In the genomic region with DNA sequence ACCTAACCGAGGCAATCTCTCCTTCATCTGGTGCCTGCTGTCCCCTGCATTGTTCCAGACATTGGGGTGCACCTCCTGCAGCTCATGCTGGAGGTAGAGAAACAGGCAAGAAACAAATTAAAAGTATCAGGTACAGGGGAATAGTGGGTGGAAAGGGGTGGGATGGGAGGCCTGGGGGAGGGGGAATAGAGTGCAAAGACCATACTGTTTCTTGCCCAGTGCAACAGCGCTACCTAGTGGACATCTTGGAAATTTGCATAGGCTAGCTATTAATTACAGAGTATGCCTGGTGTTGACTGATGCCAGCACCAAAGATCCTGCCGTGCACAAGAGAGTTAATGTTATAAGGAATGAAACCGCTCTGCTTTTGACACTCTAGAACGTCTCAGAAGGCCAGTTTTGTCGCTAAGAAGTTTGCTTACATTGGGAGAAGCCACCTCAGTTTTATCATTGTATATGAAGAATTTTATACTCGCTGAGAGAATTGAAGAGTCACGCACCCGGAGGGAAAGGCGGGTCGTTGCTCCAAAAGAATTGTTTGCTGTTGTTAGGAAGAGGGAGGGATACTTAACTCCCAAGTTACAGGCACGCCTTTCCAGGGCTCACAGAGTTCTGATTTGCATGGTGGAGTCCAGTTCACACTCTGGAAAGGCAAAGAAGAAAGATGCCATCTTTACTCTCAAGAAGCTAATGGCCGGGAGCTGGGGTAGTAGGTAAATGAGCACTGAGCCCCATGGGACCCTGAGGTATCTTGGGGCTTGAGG, we compare ENCODE assay signal across 9 mouse cellular contexts. TPM values are rescaled to one million over a fixed set of nuclear protein-coding genes. Genes with fewer than 3 reads are reported as not detected.
DNase-seq lines count a peak whose midpoint lies in the region; ATAC-seq and TF ChIP-seq lines count a peak whose summit lies in the region.
"Had no signal": no experiment of that assay in that cellular context is flagged by ENCODE, and none has a peak within 500 bp of the region (broad histone marks: within the 10 kb centered on the region; RNA-seq: fewer than 3 reads in every experiment).

No protein-coding gene starts in this region.

- peak; percentile 70 for TF ChIP-seq CTCF in ES-Bruce4 (IDR thresholded peaks at IDR 0.05; ENCODE audit: low read depth, low read length)

- WGBS in heart, embryonic 10.5 days: 29% methylated on average over 13 of the region's 13 CpGs
- WGBS in hindbrain, embryonic 13.5 days: 29% methylated on average over 13 of the region's 13 CpGs
- 27% methylated on average over 13 of the region's 13 CpGs for WGBS in stomach, embryonic 14.5 days

- no peaks in the 10 kb centered on the region for H3K9me3 ChIP-seq in heart, embryonic 10.5 days
- H3K9me3 ChIP-seq in ES-Bruce4 (replicated peaks; ENCODE audit: control insufficient read depth, insufficient read depth, low read length, poor library complexity, severe bottlenecking): no peaks in the 10 kb centered on the region
- H3K9me3 ChIP-seq in hindbrain, embryonic 13.5 days: no peaks in the 10 kb centered on the region
- H3K9me3 ChIP-seq in stomach, embryonic 14.5 days (ENCODE audit: control insufficient read depth, low read depth, low read length): no peaks in the 10 kb centered on the region
- H3K9me3 ChIP-seq: megakaryocyte, embryonic 14.5 days had no signal

- no peak for TF ChIP-seq POLR2A in ES-Bruce4 (IDR thresholded peaks at IDR 0.05; ENCODE audit: insufficient read depth, low read length)

- ATAC-seq in hindbrain, embryonic 13.5 days (ENCODE audit: low FRiP score): peak; percentile 71; the same call in 1 of the 2 replicates
- peak; percentile 14; the same call in 1 of the 2 replicates for ATAC-seq in stomach, embryonic 14.5 days (ENCODE audit: insufficient number of reproducible peaks, insufficient read depth, low FRiP score, low read depth)

- no peaks in the 10 kb centered on the region for H3K27me3 ChIP-seq in heart, embryonic 10.5 days (ENCODE audit: insufficient read depth, poor library complexity, severe bottlenecking)
- H3K27me3 ChIP-seq in ES-Bruce4 (ENCODE audit: control insufficient read depth, insufficient read depth, low read length, poor library complexity, severe bottlenecking): no peaks in the 10 kb centered on the region
- no peaks in the 10 kb centered on the region for H3K27me3 ChIP-seq in hindbrain, embryonic 13.5 days
- H3K27me3 ChIP-seq in stomach, embryonic 14.5 days (ENCODE audit: control insufficient read depth, insufficient read depth, low read length): no peaks in the 10 kb centered on the region
- H3K27me3 ChIP-seq: megakaryocyte, embryonic 14.5 days had no signal

- TF ChIP-seq EP300 in ES-Bruce4 (IDR thresholded peaks at IDR 0.05; ENCODE audit: insufficient read depth, low read depth, low read length): no peak

- no peak overlapping the region; the same call in 1 of the 2 replicates for H3K4me2 ChIP-seq in hindbrain, embryonic 13.5 days
- H3K4me2 ChIP-seq in stomach, embryonic 14.5 days (replicated peaks; ENCODE audit: low read depth, low read length): no peak overlapping the region; the same call in 1 of the 2 replicates

- DNase-seq in heart, adult 8-10 months (ENCODE audit: low spot score): peak; percentile 31
- DNase-seq in heart, embryonic 10.5 days (ENCODE audit: low spot score): no peak
- peak; percentile 85 for DNase-seq in embryo, embryonic 10.5 days (ENCODE audit: low spot score)
- peak; percentile 63 for DNase-seq in lung, postnatal 10 days
- DNase-seq in left cerebral cortex, adult 8-10 months (ENCODE audit: low spot score in 2 of 2): no peak

- H3K4me3 ChIP-seq in heart, embryonic 10.5 days: no peak overlapping the region
- H3K4me3 ChIP-seq in ES-Bruce4 (ENCODE audit: low read depth, low read length): no peak overlapping the region
- no peak overlapping the region for H3K4me3 ChIP-seq in hindbrain, embryonic 13.5 days
- H3K4me3 ChIP-seq in stomach, embryonic 14.5 days (ENCODE audit: low read depth, low read length): no peak overlapping the region
- H3K4me3 ChIP-seq: megakaryocyte, embryonic 14.5 days had no signal

- H3K9ac ChIP-seq in ES-Bruce4 (ENCODE audit: low read depth, poor library complexity, severe bottlenecking): peak overlapping the region; percentile 10; the same call in 1 of the 2 replicates
- peak overlapping the region; percentile 31 for H3K9ac ChIP-seq in hindbrain, embryonic 13.5 days
- H3K9ac ChIP-seq in stomach, embryonic 14.5 days (replicated peaks; ENCODE audit: low read depth, low read length): no peak overlapping the region

- H3K27ac ChIP-seq in heart, embryonic 10.5 days: no peak overlapping the region
- H3K27ac ChIP-seq in ES-Bruce4 (ENCODE audit: insufficient read depth, low read length): peak overlapping the region; percentile 70
- no peak overlapping the region for H3K27ac ChIP-seq in hindbrain, embryonic 13.5 days
- no peak overlapping the region for H3K27ac ChIP-seq in stomach, embryonic 14.5 days (ENCODE audit: low read length)

- H3K36me3 ChIP-seq in heart, embryonic 10.5 days: no peaks in the 10 kb centered on the region
- H3K36me3 ChIP-seq in ES-Bruce4 (ENCODE audit: control insufficient read depth, insufficient read depth, low read length, poor library complexity, severe bottlenecking): no peaks in the 10 kb centered on the region
- no peaks in the 10 kb centered on the region for H3K36me3 ChIP-seq in hindbrain, embryonic 13.5 days
- no peaks in the 10 kb centered on the region for H3K36me3 ChIP-seq in stomach, embryonic 14.5 days (ENCODE audit: control insufficient read depth, insufficient read depth, low read length)

- H3K4me1 ChIP-seq in heart, embryonic 10.5 days: peaks cover 9% of the 10 kb centered on the region
- H3K4me1 ChIP-seq in ES-Bruce4 (ENCODE audit: control insufficient read depth, insufficient read depth, low read length): peaks cover 8% of the 10 kb centered on the region
- 0 out of 2 replicates have a peak, but pooled peaks cover 3% of the 10 kb centered on the region for H3K4me1 ChIP-seq in hindbrain, embryonic 13.5 days (replicated peaks)
- H3K4me1 ChIP-seq in stomach, embryonic 14.5 days (ENCODE audit: control insufficient read depth, insufficient read depth, low read length): no peaks in the 10 kb centered on the region

RNA-seq across cellular contexts. Expression of gene Itpk1, which starts 15.0 kb away (rescaled TPM):
- 1 to 10 TPM; 6.9 to 8.0 (median 7.6) TPM for total RNA-seq in heart, adult 8-10 months (2022)
- 3.5 and 4.8 TPM in 2 replicates for polyA plus RNA-seq in heart, embryonic 10.5 days (2016; fragmentation: Nextera tagmentation; extraction: Ambion mirVana)
- polyA plus RNA-seq in ES-Bruce4 (2011; ENCODE audit: insufficient read depth, insufficient read length, low read depth, missing spikeins): 40.4 and 44.0 TPM in 2 replicates
- polyA plus RNA-seq in hindbrain, embryonic 13.5 days (2015; fragmentation: Nextera tagmentation; extraction: Ambion mirVana): 23.0 and 23.4 TPM in 2 replicates
- 15.9 and 17.1 TPM in 2 replicates for polyA plus RNA-seq in stomach, embryonic 14.5 days (2014; fragmentation: Nextera tagmentation; extraction: Ambion mirVana)
- total RNA-seq in left cerebral cortex, adult 8-10 months (2022): 10 to 100 TPM; 58.8 to 68.2 (median 62.5) TPM

RNA-seq across cellular contexts. Expression of gene Moap1, which starts 23.7 kb away (rescaled TPM):
- 1 to 10 TPM; 5.9 to 7.3 (median 6.6) TPM for total RNA-seq in heart, adult 8-10 months (2022)
- polyA plus RNA-seq in heart, embryonic 10.5 days (2016; fragmentation: Nextera tagmentation; extraction: Ambion mirVana): 24.0 and 24.8 TPM in 2 replicates
- polyA plus RNA-seq in ES-Bruce4 (2011; ENCODE audit: insufficient read depth, insufficient read length, low read depth, missing spikeins): 6.7 and 7.5 TPM in 2 replicates
- polyA plus RNA-seq in hindbrain, embryonic 13.5 days (2015; fragmentation: Nextera tagmentation; extraction: Ambion mirVana): 51.7 and 54.3 TPM in 2 replicates
- polyA plus RNA-seq in stomach, embryonic 14.5 days (2014; fragmentation: Nextera tagmentation; extraction: Ambion mirVana): 20.6 and 22.9 TPM in 2 replicates
- 10 to 100 TPM; 29.9 to 37.3 (median 33.4) TPM for total RNA-seq in left cerebral cortex, adult 8-10 months (2022)

RNA-seq across cellular contexts. Expression of gene Tmem251, which starts 23.8 kb away (rescaled TPM):
- total RNA-seq in heart, adult 8-10 months (2022): 1 to 10 TPM; 3.5 to 4.7 (median 4.4) TPM
- 8.6 and 9.5 TPM in 2 replicates for polyA plus RNA-seq in heart, embryonic 10.5 days (2016; fragmentation: Nextera tagmentation; extraction: Ambion mirVana)
- polyA plus RNA-seq in ES-Bruce4 (2011; ENCODE audit: insufficient read depth, insufficient read length, low read depth, missing spikeins): 6.3 TPM in 2 replicates
- polyA plus RNA-seq in hindbrain, embryonic 13.5 days (2015; fragmentation: Nextera tagmentation; extraction: Ambion mirVana): 11.5 and 12.2 TPM in 2 replicates
- polyA plus RNA-seq in stomach, embryonic 14.5 days (2014; fragmentation: Nextera tagmentation; extraction: Ambion mirVana): 12.2 and 13.8 TPM in 2 replicates
- 1 to 10 TPM; 5.3 to 6.3 (median 5.9) TPM for total RNA-seq in left cerebral cortex, adult 8-10 months (2022)

RNA-seq across cellular contexts. Expression of gene Gm28051, which starts 37.8 kb away (rescaled TPM):
- not detected for total RNA-seq in heart, adult 8-10 months (2022)
- polyA plus RNA-seq in heart, embryonic 10.5 days (2016; fragmentation: Nextera tagmentation; extraction: Ambion mirVana): not detected in 2 replicates
- polyA plus RNA-seq in ES-Bruce4 (2011; ENCODE audit: insufficient read depth, insufficient read length, low read depth, missing spikeins): not detected in 2 replicates
- not detected in 2 replicates for polyA plus RNA-seq in hindbrain, embryonic 13.5 days (2015; fragmentation: Nextera tagmentation; extraction: Ambion mirVana)
- polyA plus RNA-seq in stomach, embryonic 14.5 days (2014; fragmentation: Nextera tagmentation; extraction: Ambion mirVana): not detected in 2 replicates
- not detected for total RNA-seq in left cerebral cortex, adult 8-10 months (2022)

RNA-seq across cellular contexts. Expression of gene Gon7, which starts 37.9 kb away (rescaled TPM):
- 10 to 100 TPM in 3 of 4 experiments, 1 to 10 TPM in 1; 9.4 to 14.2 (median 10.9) TPM for total RNA-seq in heart, adult 8-10 months (2022)
- 32.5 and 36.3 TPM in 2 replicates for polyA plus RNA-seq in heart, embryonic 10.5 days (2016; fragmentation: Nextera tagmentation; extraction: Ambion mirVana)
- polyA plus RNA-seq in ES-Bruce4 (2011; ENCODE audit: insufficient read depth, insufficient read length, low read depth, missing spikeins): 23.6 and 26.6 TPM in 2 replicates
- 53.2 and 55.3 TPM in 2 replicates for polyA plus RNA-seq in hindbrain, embryonic 13.5 days (2015; fragmentation: Nextera tagmentation; extraction: Ambion mirVana)
- 28.2 and 29.6 TPM in 2 replicates for polyA plus RNA-seq in stomach, embryonic 14.5 days (2014; fragmentation: Nextera tagmentation; extraction: Ambion mirVana)
- 10 to 100 TPM; 12.7 to 15.0 (median 13.4) TPM for total RNA-seq in left cerebral cortex, adult 8-10 months (2022)

Comparison
In these comparisons a context has a peak if more than half of its experiments do, and no peak if none do; other contexts are left out.
1. DNase-seq: peak in heart, adult 8-10 months (single experiment), embryo, embryonic 10.5 days (single experiment) and lung, postnatal 10 days (single experiment); none in heart, embryonic 10.5 days (single experiment) and left cerebral cortex, adult 8-10 months (0 of 2).